Mouse (Mus musculus) neural tube, embryonic 11.5 days (tissue): ENCODE measurements around the gene Cdc42se2. TPM values are rescaled to one million over a fixed set of nuclear protein-coding genes. Genes with fewer than 3 reads are reported as not detected.

Experiments
- ATAC-seq: fragments of 200-750 bp; cut with Nextera tagmentation; 2 replicates; pipeline ENCODE4 v1.8.0; 2017; ENCODE audit warnings: moderate number of reproducible peaks, mild to moderate bottlenecking, moderate TSS enrichment, moderate library complexity; ENCODE audit not compliant: insufficient read depth, low FRiP score, low TSS enrichment
- DNase-seq: peaks from one replicate; pipeline ENCODE4 v3.0.0-alpha.2; 2015; ENCODE audit warnings: low spot score
- H3K27ac ChIP-seq: fragments of 300-500 bp; sonication (generic); 2 replicates; pipeline ENCODE4 v1.5.1; 2014; ENCODE audit warnings: low read depth, mild to moderate bottlenecking, low read length
- H3K27me3 ChIP-seq: fragments of 300-500 bp; sonication (generic); 2 replicates; pipeline ENCODE4 v1.6.1; 2014; ENCODE audit warnings: mild to moderate bottlenecking, low read length, mixed read lengths; ENCODE audit not compliant: control insufficient read depth, insufficient read depth
- H3K36me3 ChIP-seq: fragments of 300-500 bp; sonication (generic); 2 replicates; pipeline ENCODE4 v1.6.1; 2014; ENCODE audit warnings: mild to moderate bottlenecking, low read length, moderate library complexity, mixed read lengths; ENCODE audit not compliant: control insufficient read depth, insufficient read depth
- H3K4me1 ChIP-seq: fragments of 300-500 bp; sonication (generic); 2 replicates; pipeline ENCODE4 v1.6.1; 2014; ENCODE audit warnings: low read length, mixed read lengths; ENCODE audit not compliant: control insufficient read depth, insufficient read depth
- H3K4me2 ChIP-seq: fragments of 300-500 bp; sonication (generic); 2 replicates; pipeline ENCODE4 v1.6.1; 2014; ENCODE audit warnings: low read depth, mild to moderate bottlenecking, moderate library complexity
- H3K4me3 ChIP-seq: fragments of 300-500 bp; sonication (generic); 2 replicates; pipeline ENCODE4 v1.5.1; 2014; ENCODE audit warnings: low read depth, low read length
- H3K9ac ChIP-seq: fragments of 300-500 bp; sonication (generic); 2 replicates; pipeline ENCODE4 v1.6.1; 2014; ENCODE audit warnings: mild to moderate bottlenecking, low read length
- H3K9me3 ChIP-seq: fragments of 300-500 bp; sonication (generic); 2 replicates; pipeline ENCODE4 v1.6.1; 2016; ENCODE audit warnings: low read length; ENCODE audit not compliant: control insufficient read depth
- WGBS: fragments of 180-500 bp; shearing (Covaris S2); extraction: QIAGEN DNeasy Blood & Tissue Kit; methylation state at CpG from one replicate; pipeline ENCODE4 v1.1.7; 2014; 5-methylcytosine and 5-hydroxymethylcytosine counted together
- polyA plus RNA-seq: library from polyadenylated mRNA; unstranded; fragments of >200 nt; fragmentation: Nextera tagmentation; extraction: Ambion mirVana; gene quantifications from 2 replicates; pipeline ENCODE4 v1.2.1, GENCODE M21; 2014

Cdc42se2 gene
- polyA plus RNA-seq, 1 experiment from 2014 or later = 203 TPM

GRCm38 (mm10) chr11:54722057-54722456, 65.4 kb downstream of the Cdc42se2 start:
- DNase-seq (no peak), ATAC-seq (no peak)
- Histone ChIP-seq H3K27me3 (no peaks in the 10 kb centered on the region), H3K9me3 (no peaks in the 10 kb centered on the region), H3K27ac (no peak overlapping the region), H3K36me3 (peaks cover 2% of the 10 kb centered on the region; the same call in 1 of the 2 replicates), H3K9ac (no peak overlapping the region), H3K4me1 (no peaks in the 10 kb centered on the region), H3K4me2 (no peak overlapping the region), H3K4me3 (no peak overlapping the region)
- 90% methylated on average over 6 of the region's 6 CpGs for WGBS

- no peaks in the 10 kb centered on the region for H3K9me3 ChIP-seq
- no peaks in the 10 kb centered on the region for H3K4me1 ChIP-seq
- H3K4me2 ChIP-seq = no peak overlapping the region
- no peak overlapping the region for H3K27ac ChIP-seq
- no peaks in the 10 kb centered on the region for H3K27me3 ChIP-seq
- no peak overlapping the region for H3K4me3 ChIP-seq
- DNase-seq (no peak), ATAC-seq (no peak)
- 92% methylated on average over 3 of the region's 3 CpGs for WGBS
- H3K9ac ChIP-seq = no peak overlapping the region
- H3K36me3 ChIP-seq = peaks cover 13% of the 10 kb centered on the region
Observed at GRCm38 (mm10) chr11:54718601-54719000, 68.9 kb downstream of the Cdc42se2 start.

GRCm38 (mm10) chr11:54717893-54718292, 69.6 kb downstream of the Cdc42se2 start:
- H3K9me3 ChIP-seq = no peaks in the 10 kb centered on the region
- H3K4me2 ChIP-seq = no peak overlapping the region
- peaks cover 13% of the 10 kb centered on the region for H3K36me3 ChIP-seq
- no peak overlapping the region; the same call in 1 of the 2 replicates for H3K9ac ChIP-seq
- no peaks in the 10 kb centered on the region for H3K4me1 ChIP-seq
- H3K27ac ChIP-seq = no peak overlapping the region
- H3K27me3 ChIP-seq = no peaks in the 10 kb centered on the region
- DNase-seq (no peak), ATAC-seq (no peak)
- WGBS = 89% methylated on average over 3 of the region's 3 CpGs
- H3K4me3 ChIP-seq = no peak overlapping the region

- ATAC-seq = no peak
Observed at GRCm38 (mm10) chr11:54712849-54713248, 74.6 kb downstream of the Cdc42se2 start.

GRCm38 (mm10) chr11:54710512-54711293, 76.8 kb downstream of the Cdc42se2 start:
- Histone ChIP-seq H3K4me1 (no peaks in the 10 kb centered on the region), H3K27ac (no peak overlapping the region), H3K27me3 (no peaks in the 10 kb centered on the region), H3K4me3 (no peak overlapping the region), H3K9ac (no peak overlapping the region), H3K4me2 (no peak overlapping the region), H3K9me3 (no peaks in the 10 kb centered on the region), H3K36me3 (peaks cover 2% of the 10 kb centered on the region)
- 83% methylated on average over 4 of the region's 4 CpGs for WGBS
- ATAC-seq = no peak
- no peak for DNase-seq

More at GRCm38 (mm10) chr11:54712849-54713248, 74.6 kb downstream of the Cdc42se2 start:
- H3K4me1 ChIP-seq = no peaks in the 10 kb centered on the region
- H3K27ac ChIP-seq = no peak overlapping the region
- H3K4me3 ChIP-seq = no peak overlapping the region
- H3K9me3 ChIP-seq = no peaks in the 10 kb centered on the region
- DNase-seq = no peak
- WGBS = 76% methylated on average over 2 of the region's 2 CpGs
- no peak overlapping the region for H3K4me2 ChIP-seq
- H3K36me3 ChIP-seq = peaks cover 11% of the 10 kb centered on the region
- no peak overlapping the region for H3K9ac ChIP-seq
- H3K27me3 ChIP-seq = no peaks in the 10 kb centered on the region

GRCm38 (mm10) chr11:54709645-54710044, 77.8 kb downstream of the Cdc42se2 start:
- DNase-seq = no peak
- no peak overlapping the region for H3K4me2 ChIP-seq
- H3K36me3 ChIP-seq = no peaks in the 10 kb centered on the region; the same call in 1 of the 2 replicates
- no peaks in the 10 kb centered on the region for H3K9me3 ChIP-seq
- H3K4me1 ChIP-seq = no peaks in the 10 kb centered on the region
- no peak overlapping the region for H3K4me3 ChIP-seq
- H3K27ac ChIP-seq = no peak overlapping the region
- ATAC-seq = no peak
- H3K9ac ChIP-seq = no peak overlapping the region
- 77% methylated on average over 2 of the region's 2 CpGs for WGBS
- no peaks in the 10 kb centered on the region for H3K27me3 ChIP-seq

- Histone ChIP-seq H3K4me1 (no peaks in the 10 kb centered on the region), H3K27ac (no peak overlapping the region), H3K27me3 (no peaks in the 10 kb centered on the region), H3K4me3 (no peak overlapping the region), H3K9ac (no peak overlapping the region), H3K9me3 (no peaks in the 10 kb centered on the region), H3K36me3 (no peaks in the 10 kb centered on the region; the same call in 1 of the 2 replicates), H3K4me2 (no peak overlapping the region)
- no peak for ATAC-seq
- DNase-seq = no peak
- WGBS = 92% methylated on average over 2 of the region's 2 CpGs
Observed at GRCm38 (mm10) chr11:54708153-54708552, 79.3 kb downstream of the Cdc42se2 start.

GRCm38 (mm10) chr11:54703306-54703705, 84.2 kb downstream of the Cdc42se2 start:
- no peaks in the 10 kb centered on the region for H3K36me3 ChIP-seq
- no peaks in the 10 kb centered on the region for H3K4me1 ChIP-seq
- ATAC-seq = no peak
- WGBS = 35% methylated on average over 4 of the region's 4 CpGs
- peak; percentile 63 for DNase-seq
- H3K4me2 ChIP-seq = no peak overlapping the region
- no peak overlapping the region for H3K27ac ChIP-seq
- H3K4me3 ChIP-seq = no peak overlapping the region
- no peak overlapping the region for H3K9ac ChIP-seq
- H3K27me3 ChIP-seq = no peaks in the 10 kb centered on the region
- no peaks in the 10 kb centered on the region for H3K9me3 ChIP-seq

- Histone ChIP-seq H3K4me1 (no peaks in the 10 kb centered on the region), H3K36me3 (0 out of 2 replicates have a peak, but pooled peaks cover 2% of the 10 kb centered on the region), H3K27ac (no peak overlapping the region), H3K9ac (no peak overlapping the region), H3K9me3 (no peaks in the 10 kb centered on the region), H3K27me3 (no peaks in the 10 kb centered on the region), H3K4me3 (no peak overlapping the region), H3K4me2 (no peak overlapping the region)
- WGBS = 97% methylated on average over 8 of the region's 8 CpGs
- DNase-seq (no peak), ATAC-seq (no peak)
Observed at GRCm38 (mm10) chr11:54701848-54702247, 85.6 kb downstream of the Cdc42se2 start.
